Mouse (Mus musculus) frontal cortex, adult 2 months (tissue): ENCODE measurements at regions not wholly inside any gene's neighbourhood (a gene's known extent, or its start where the extent isn't known, plus 50 kb on each side); places are given as distances from the start of the nearest gene placed in this dataset.
A peak's percentile ranks its signal among the peaks of the same experiment; 100 is the strongest.

Source experiments
- DNase-seq, 2 experiments: peaks; one replicate each; pipeline ENCODE4 v3.0.0; 2022; ENCODE audit warnings: low spot score in 1 of 2; ENCODE audit errors: extremely low spot score in 1 of 2

DNA sequence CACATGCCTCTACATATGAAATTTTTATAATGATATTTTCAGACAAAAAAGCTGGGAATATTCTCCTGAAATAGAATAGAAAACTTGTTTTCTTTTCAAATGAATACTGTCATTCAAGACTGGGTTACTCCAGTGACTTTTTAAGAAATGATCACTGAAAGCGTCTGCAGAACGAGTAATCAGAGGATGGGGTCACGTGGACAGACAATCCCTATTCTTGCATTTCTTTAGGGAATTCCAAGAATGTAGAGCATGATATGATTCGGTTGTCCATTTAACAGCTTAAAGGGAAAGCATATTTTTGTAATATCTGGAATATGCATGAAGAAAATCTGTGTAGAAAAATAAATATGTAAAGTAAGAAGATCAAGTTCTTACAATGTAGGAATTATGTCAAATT, 65.6 kb downstream of the 4933402N22Rik start:
- DNase-seq: no peak

DNA sequence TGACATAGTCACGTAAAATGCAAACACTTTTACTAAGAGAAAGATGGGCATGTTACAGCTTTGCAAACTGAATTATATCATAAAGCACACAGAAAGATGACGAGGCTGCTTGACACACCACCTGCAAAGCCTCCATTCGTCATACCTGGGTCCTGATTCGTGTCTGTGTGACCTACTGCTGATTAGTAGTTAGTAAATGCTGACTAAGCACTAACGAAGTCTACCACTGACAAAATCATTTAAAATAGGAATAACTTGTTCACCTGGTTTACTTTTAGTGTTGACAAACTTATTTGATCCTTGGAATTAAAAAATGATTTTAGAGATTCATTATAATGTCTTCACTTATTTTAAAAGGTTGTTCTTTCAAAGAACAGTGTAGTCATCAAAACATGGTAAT, 71.3 kb downstream of the 4933402N22Rik start:
- DNase-seq: no peak

DNA sequence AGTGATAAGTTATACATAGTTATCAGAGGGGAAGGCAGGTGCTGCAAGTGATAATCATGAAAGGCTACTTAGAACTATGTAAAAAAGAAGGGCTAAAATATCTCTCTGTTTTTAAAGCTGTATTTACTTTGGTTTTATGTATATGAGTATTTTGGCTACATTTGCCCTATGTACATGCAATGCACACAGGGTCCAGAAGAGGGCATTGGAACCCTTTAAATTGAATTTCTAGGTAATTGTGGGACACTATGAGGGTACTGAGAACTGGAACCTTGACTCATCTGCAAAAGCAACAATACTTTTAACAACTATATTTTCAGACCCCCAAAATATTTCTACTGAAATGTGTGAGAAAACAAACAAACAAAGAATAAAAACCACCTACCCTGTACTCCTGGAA, 82.9 kb downstream of the 4933402N22Rik start:
- DNase-seq: no peak

DNA sequence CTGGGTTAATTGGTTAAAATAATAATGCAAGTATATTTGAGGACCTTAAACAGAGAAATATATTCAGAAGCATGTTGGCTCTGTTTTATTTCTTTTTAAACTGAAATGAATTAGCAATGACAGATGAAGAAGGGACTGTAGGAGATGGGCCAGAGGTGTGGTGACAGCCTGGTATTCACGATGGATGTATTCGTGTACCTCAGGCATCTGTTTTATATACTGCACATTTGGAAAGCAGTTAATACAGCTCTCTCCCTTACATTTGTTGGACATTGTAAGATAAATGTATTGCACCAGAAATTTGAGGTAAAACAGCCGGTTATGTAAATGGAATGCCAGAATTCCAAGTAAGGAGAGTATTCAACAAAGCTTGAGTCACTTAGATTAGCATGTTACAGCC, 88.6 kb downstream of the 4933402N22Rik start:
- DNase-seq: no peak

DNA sequence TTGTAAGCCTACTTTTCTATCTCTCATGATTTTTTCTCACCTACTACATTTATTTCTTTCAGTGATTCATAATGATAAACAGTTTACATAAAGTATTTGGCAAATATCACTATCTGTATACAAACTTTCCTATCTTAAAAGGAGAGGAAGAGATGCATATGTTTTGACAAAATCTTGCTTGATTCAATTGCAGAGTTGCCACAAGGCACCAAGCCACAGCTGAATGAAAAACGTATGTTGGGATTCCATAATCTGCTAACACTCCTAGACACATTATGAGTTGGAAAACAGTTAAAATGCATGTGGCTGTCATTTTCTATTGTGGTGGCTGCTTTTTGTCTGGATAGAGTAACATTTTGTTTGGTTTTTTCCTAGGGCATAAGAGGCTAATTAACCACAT, 98.5 kb downstream of the 4933402N22Rik start:
- no peak for DNase-seq

DNA sequence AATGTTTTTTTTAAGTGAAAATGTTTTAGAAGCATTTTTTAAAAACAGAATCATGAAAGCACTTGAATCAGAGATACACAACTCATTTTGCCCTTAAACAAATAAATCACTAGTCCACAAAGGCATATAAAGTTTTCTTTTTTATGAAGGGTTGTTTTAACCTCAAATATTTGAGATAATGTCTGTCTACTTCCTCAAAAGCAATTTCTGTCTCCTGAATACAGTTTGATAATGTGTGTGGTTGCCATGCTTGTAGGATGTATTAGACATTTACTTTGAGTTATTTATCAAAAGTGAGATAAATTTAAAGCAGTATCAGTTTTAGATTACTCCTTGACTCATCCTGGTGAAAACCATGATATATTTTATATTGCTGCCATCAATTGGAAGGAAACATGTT, 102.6 kb downstream of the 4933402N22Rik start:
- no peak for DNase-seq

DNA sequence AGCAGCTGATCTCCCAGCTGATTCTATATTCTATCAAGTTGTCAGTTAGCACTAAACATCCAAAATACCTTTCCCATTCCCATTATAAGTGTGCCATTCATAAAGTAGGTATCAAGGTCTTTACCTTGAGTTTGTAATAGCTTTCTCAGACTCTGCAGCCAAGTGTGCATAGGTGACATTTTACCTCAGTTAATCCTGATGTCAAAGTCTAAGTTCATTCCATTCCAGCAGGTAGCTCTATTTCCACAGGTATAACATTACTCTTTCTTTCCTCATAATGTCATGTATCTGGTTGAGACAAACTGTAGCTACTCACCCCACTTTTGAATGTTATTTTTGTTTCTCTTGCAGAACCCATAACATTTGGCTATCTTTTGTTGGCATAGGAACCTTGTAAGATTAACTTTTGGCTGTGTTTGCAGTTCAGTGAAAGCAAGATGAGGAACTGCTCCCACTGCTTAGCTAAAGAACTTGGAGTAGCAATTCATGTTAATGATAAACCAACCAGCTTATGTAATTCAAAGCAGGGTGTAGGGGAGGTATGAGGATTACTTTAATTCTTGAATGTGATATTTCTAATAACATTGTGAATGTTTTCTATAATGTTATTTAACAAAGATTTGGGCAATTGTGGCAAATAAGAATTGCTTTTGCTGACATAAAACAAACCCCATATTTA, 107.0 kb downstream of the 4933402N22Rik start:
- DNase-seq: no peak

DNA sequence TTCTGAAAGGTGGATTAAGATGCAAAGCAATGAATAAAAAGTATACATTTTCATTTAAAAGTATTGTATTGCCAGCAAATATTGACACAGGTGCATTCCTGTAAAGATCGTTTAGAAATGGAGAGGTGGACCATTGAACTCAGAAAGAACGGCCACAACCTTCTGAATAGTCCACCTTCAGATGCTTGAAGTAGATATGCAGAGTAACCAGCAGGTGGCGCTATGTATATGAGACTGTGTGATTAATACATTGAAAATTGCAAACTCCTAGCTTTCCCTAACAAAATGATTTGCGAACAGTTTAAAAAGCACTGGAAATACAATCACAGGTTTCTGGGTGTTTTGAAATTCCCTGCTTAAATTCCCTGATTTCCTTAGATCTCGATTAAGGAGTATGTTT, 112.2 kb downstream of the 4933402N22Rik start:
- peak; percentile 11 to 78 for DNase-seq

DNA sequence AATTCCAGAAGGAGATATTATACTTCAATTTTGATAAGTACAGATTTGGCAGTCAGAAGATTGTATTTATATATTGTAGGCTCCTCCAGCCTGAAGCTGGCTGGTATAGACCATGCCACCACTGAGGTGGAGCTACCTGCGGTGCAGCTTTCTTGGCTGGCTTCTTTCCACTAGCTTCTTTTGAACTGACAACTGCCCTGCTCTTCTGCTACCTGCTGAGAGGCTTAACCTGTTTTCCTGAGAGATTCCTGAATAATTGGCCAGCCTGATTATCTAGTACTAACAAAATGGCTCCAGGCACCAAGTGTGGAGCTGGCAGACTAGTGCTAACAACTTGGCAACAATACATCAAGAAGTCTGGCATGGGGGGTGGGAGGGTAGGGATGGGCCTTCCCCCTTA, 132.0 kb downstream of the 4933402N22Rik start:
- no peak for DNase-seq

DNA sequence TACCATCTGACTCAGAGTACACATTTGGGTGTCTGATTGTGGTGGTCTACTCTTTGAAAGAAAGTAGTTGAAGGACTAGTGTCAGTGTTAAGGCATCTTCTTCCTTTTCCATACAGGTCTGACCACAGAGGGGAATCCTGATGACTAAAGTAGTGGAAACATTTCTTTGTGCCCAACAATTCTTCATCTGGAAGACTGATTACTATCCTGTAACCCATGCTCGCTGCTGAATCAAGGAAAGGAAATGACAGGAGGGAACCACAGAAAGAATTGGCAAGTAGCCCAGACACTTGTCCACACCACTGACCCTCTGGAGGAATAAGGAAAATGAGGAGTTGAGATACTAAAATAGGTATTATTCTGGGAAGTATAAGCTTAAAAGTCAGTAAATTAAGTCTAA, 162.3 kb downstream of the 4933402N22Rik start:
- DNase-seq: no peak

DNA sequence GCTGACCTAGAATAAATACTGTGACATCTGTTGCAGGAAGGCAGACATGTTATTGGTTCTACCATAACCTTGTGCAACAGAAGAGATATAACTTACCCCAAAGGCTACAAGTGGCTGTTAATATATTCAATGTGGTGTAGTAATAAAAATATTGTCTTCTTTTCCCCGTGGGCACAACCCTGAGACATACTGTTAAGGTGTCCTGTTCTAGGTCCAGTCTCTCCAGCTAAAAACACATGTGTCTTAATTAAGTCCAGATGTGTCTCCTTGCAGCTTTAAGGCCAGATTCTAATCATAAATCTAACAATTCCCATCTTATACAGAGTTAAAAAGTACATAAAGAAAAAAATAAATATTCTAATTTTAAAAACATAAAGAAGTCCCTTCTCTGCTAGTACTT, 175.8 kb downstream of the 4933402N22Rik start:
- DNase-seq: no peak

DNA sequence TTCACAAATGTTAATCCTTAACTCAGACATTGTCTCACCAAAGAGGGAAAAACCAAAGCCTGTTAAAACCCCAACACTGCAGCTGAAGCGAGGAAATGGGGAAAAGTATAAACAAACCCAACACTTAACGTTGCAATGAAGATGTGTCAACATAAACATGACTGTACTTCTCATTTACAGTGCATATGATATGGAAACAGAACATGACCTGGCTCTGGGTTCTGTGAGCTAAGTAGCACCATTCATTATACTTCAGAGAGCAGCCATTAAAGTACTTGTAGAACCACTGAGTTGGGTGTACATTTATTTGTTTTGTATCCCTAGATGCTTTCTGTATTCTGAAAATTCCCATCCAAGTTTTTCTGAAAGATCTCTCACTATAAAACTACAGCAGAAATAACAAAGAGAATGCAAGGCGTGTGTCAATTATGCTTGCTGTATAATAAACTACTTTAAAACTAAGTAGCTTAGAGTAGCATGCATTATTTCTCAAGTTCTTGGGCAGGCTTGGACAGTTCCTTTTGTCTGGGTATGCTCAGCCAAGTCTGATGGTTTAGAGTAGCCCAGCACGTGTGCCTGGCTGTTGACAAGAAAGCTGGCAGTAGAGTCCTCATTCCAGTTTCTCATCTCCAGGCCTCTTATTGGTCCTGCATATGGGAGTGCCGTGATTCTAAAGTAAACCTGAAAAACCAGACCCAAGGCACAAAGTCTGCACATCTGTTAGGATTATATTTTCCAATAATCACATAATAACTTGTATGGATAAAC, 198.9 kb downstream of the 4933402N22Rik start:
- DNase-seq: no peak

DNA sequence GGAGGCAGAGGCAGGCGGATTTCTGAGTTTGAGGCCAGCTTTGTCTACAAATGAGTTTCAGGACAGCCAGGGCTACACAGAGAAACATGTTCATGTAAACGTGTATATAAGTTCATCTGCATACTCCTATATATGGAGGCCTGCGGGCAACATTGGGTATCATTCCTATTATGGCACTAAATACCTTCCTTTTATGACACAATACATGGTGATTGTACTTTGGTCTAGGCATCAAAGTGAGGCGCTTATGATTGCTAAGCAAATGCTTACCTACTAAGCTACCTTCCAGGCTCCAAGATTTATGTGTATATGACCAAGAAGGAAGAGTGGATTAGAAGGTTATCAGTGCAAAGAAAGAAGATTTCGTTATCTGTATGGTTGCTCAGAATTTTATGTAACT, 207.1 kb downstream of the 4933402N22Rik start:
- no peak for DNase-seq

DNA sequence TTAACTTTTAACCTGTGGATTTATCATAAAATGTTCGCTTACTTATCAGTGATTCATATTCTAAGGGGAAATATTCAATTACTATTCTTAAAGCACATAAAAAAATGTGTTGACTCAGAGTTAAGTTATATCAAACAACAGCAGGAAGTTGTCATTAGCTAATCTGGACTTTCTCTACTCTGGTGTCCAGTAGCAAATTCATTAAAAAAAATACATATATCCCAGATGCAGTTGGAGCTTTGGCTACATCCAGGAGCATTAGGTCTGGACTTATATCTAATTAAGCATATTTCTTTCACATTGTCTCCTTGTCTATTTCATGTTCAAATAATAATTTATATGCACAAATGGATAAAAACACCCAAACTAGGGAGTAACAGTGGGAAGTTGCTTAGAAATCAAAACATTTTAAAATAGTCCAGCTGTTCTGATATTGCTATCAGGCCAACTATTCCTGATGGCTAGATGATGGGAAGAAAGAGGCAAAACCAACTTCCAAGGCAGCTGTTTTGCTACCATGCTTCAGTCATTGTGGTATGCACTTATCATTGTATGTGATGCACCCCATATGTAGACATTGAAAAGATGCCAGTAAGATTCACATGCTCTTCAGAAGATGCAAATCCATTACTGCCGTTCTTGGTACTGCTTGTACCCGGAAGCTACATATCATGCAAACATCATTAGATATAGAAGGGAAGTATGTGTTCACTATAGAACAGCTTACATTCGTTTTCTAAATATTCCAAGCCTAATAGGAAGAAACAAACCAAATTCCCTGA, 209.8 kb downstream of the 4933402N22Rik start:
- no peak for DNase-seq

DNA sequence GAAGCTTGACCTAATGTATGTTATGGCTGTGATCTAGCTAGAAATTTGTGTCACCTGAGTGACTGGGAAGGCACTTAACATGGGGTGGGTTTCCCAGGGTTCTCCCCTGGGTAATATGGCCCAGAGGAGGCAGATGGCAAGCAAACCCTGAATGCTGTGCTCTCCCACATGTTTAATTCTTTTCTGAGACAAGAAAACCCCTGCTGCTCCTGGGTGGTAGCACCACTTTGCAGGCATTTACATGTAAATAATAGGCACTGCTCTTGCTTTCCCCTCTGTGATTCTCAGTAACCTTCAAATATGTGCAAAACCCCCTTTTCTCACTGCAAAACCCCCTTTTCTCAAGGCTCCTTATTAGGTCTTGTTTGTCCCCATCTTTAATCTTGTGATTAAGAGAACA, 221.1 kb downstream of the 4933402N22Rik start:
- DNase-seq: no peak

DNA sequence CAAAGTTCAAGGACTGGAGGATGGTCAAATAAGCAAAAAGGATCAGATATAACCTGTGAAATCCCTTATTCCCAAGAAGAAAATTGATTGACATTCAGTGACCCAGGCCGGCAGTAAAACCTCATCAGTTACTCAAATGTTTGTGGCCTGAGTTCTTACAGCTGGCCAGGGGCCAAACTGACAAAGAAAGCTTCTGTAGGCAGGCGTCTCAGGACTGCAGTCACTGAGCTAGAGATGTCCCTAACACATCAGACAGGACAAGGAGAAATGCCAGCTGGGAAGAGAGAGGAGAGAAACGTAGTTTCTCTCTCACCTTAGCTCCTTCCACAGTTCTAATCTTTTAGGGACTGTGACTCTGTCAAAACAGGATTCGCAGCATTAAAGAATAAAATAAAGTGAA, 229.9 kb upstream of the Sema3d start:
- DNase-seq: no peak

DNA sequence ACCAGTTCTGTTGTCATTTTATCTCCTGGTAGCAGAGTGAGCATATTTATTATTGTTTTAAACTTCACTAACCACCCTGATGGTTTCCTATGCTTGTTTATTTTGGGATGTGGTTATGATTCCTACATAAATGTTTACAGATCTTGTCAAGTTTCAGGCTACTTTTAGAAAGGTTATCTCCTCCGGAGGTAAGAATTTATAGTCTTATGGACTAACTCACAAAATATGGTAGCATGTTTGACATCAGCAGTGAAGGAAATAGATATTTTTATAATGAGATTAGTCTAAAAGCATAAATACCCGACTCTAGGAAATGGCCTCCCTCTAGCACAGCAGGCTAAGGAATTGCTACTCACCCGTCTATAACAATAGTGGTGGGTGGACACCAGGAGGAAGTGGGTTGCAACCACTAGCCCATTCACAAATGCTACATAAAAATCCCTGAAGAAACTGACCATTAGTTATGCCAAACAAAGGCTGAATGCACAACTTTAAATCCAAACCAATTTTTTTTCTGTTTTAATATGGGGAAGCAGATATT, 228.6 kb upstream of the Sema3d start:
- no peak for DNase-seq

DNA sequence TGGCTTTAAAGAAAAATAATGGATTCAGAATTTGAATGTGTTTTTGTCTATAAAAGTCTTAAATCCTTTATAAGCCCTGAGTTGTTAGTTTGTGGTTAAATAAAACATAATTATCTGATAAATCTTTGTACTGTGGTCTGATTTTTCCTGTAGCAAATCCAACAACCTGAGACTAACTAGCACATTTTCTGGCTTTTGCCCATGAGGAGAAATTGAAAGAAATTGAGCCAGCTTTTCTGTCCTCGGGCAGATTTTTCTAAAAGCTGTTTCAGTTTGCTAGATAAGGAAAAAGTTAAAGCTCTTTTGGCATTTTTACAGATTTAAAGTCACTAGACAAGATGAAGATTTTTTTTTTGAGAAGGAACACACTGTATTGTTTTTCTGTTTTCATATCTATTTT, 191.5 kb upstream of the Sema3d start:
- no peak for DNase-seq

DNA sequence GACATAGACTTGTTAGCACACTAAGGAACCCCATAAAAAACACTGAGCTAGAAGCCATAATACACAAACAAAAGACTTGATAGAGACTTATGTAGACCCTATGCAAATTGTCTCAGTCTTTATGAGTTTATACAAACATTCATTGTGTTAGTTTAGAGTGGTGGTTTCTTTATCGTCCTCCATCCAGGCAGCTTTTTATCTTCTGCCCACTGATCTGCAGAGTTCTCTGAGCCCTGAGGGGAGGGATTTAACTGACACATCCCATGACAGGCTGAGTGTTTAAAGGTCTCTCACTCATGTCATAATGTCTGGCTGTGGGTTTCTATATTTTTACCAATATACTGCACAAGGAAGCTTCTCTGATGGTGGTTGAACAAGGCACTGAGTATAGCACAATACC, 175.7 kb upstream of the Sema3d start:
- DNase-seq: no peak

DNA sequence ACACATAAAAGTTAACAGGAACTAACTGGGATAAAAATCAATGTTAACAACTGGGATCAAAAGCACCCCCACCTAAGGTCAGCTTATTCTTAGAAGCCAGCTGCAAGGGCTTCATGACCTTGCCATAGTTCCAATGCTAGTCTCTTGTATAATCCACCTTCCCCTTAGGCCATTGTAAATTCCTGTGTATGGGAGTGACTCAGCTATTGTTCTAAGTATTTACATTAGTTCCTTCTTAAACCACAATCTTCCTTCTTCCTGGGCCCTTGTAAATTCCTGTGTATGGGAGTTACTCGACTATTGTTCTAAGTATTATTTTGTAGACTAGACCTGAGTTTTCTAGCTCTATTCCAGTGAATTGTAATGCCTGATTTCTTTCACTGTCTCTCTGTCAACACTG, 173.6 kb upstream of the Sema3d start:
- no peak for DNase-seq

DNA sequence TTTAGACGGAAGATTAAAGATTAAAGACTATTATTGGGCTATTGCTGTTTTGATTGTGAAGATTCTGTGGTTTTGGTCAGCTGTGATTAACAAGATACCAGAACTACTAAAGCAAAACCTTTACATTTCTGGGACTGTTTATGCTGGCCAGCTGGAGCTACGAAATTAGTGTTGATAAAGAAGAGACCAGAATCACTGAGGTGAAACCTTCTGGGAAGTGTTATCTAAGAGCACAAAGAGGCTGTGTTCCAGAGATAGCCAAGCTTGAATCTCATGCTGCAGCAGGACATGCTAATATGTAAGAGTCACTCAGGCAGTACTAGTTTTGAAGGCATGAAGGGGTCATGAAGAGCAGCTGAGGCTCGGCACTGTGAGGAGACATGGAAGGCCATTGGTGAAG, 169.7 kb upstream of the Sema3d start:
- no peak for DNase-seq
